Mouse (Mus musculus): ENCODE measurements at regions not wholly inside any gene's neighbourhood (a gene's known extent, or its start where the extent isn't known, plus 50 kb on each side); places are given as distances from the start of the nearest gene placed in this dataset.

- ATAC-seq (ENCODE audit: extremely low read depth, insufficient number of reproducible peaks, low FRiP score, poor library complexity, severe bottlenecking): no peak
These were observed 162.9 kb upstream of the Cdh5 start for GRCm38 (mm10) chr8:103938283-103939230.

GRCm38 (mm10) chr8:103940958-103941532, 160.4 kb upstream of the Cdh5 start:
- ATAC-seq (ENCODE audit: extremely low read depth, insufficient number of reproducible peaks, low FRiP score, poor library complexity, severe bottlenecking): no peak

GRCm38 (mm10) chr8:103948474-103948873, 153.0 kb upstream of the Cdh5 start:
- no peak for ATAC-seq (ENCODE audit: extremely low read depth, insufficient number of reproducible peaks, low FRiP score, poor library complexity, severe bottlenecking)

- ATAC-seq (ENCODE audit: extremely low read depth, insufficient number of reproducible peaks, low FRiP score, poor library complexity, severe bottlenecking): no peak
These were observed 151.0 kb upstream of the Cdh5 start for GRCm38 (mm10) chr8:103950460-103950859.

DNA sequence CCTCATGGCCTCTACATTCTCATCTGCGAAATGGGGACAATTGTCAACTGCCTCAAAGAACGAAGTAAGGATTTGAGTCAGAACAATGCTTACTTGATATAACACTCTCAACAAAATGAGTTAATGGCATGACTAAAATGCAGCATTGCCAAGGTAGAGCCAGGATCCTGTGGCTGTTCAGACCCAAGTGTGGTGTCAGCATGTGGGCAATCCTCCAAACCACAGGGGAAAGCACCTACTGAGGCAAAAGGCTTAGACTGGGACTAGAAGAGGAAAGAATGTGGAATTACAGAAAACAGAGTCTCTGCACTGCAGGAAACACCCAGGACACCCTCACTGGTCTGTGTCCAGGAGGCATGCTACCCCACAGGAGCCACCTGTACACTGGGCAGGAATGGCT, 147.8 kb upstream of the Cdh5 start:
- no peak for ATAC-seq (ENCODE audit: extremely low read depth, insufficient number of reproducible peaks, low FRiP score, poor library complexity, severe bottlenecking)

DNA sequence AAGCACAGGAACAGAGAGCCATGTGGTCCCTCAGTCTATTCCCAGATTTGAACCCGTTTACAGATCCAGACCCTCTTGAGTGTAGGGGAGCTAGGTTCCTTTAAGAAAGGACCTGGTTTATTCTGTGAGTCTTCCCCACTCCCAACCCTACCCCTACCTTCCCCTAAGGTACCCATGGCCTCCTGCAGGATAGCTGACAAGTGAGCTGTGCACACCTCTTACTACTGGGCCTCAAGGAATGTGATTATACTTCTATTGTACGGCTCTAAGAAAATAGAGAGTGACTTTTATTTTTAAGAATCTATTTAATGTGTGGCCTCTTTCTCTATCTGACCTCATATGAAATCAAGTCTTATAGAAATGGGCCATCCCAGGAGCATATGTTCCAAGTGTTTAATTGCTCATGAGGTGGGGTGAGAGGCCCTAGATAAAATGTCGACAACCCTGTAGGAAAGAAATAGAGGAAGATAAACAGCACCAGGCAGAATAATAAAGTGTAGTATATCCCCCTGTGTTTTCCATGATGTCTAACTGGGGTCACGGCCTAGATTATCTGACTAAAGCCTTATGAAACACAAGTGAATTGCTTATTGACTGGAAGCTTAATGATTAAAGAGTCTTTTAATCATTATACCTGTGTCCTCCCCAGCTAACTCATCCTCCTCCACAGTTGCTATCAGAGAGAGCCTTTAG, 145.7 kb upstream of the Cdh5 start:
- ATAC-seq (ENCODE audit: extremely low read depth, insufficient number of reproducible peaks, low FRiP score, poor library complexity, severe bottlenecking): no peak

GRCm38 (mm10) chr8:103964293-103964918, 137.0 kb upstream of the Cdh5 start:
- no peak for ATAC-seq (ENCODE audit: extremely low read depth, insufficient number of reproducible peaks, low FRiP score, poor library complexity, severe bottlenecking)

DNA sequence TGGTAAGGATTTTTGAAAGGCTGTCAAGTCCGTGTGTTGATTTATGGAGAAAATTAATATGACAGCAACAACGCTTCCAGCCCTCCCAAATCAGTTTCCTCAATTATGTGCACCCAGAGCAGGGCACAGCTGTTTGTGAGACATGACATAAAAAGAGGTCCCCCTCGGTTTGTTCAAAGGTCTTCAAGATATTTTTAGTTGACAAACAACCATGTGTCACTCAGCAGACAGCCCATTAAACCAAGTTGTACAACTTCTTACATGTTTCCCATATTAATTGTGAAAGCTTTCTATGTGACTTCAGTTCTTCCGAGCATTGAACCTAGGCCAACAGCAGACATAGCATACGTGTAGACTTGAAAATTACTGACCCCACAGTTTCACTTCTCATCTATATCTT, 131.5 kb upstream of the Cdh5 start:
- ATAC-seq (ENCODE audit: extremely low read depth, insufficient number of reproducible peaks, low FRiP score, poor library complexity, severe bottlenecking): no peak

DNA sequence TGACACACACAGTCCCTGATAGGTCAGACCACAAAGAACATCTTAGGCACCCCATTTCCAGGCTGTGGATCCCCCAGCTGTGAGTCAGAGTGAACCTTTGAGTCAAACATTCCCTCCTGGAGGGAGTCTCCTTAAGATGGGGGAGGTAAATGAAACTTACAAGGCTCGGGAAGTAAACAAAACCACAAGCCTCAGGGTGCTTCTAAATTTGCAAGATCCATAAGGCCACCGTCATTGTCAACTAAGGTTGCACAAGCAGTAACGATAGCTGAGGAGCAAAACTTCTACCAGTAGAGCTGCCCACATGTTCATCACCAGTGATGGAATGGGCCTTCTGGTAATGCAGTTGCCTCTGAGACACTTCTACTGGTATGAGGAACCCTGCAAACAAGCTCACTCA, 130.9 kb upstream of the Cdh5 start:
- ATAC-seq (ENCODE audit: extremely low read depth, insufficient number of reproducible peaks, low FRiP score, poor library complexity, severe bottlenecking): no peak

DNA sequence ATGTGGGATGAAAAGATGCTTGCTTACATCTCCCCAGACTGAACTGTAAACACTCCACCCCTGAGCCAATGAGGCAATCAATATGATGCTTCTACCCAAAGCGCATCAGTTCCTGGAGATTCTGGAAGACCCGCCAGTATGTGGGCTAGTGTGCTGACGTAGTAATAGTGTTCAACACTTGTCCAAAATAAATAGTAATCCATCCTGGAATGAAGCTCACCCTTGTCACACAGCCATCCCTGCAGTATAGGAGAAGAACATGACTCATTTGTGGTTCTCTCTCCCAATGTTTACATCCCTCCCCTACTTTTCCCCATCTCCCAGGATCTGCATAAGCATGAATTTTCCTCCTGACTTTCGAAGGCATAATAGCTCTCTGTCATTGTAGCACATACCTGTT, 130.5 kb upstream of the Cdh5 start:
- ATAC-seq (ENCODE audit: extremely low read depth, insufficient number of reproducible peaks, low FRiP score, poor library complexity, severe bottlenecking): no peak

GRCm38 (mm10) chr8:103976488-103976887, 124.9 kb upstream of the Cdh5 start:
- ATAC-seq (ENCODE audit: extremely low read depth, insufficient number of reproducible peaks, low FRiP score, poor library complexity, severe bottlenecking): no peak

- no peak for ATAC-seq (ENCODE audit: extremely low read depth, insufficient number of reproducible peaks, low FRiP score, poor library complexity, severe bottlenecking)
These were observed 122.5 kb upstream of the Cdh5 start for GRCm38 (mm10) chr8:103978948-103979347.

GRCm38 (mm10) chr8:103983860-103984594, 117.4 kb upstream of the Cdh5 start:
- ATAC-seq (ENCODE audit: extremely low read depth, insufficient number of reproducible peaks, low FRiP score, poor library complexity, severe bottlenecking): no peak

GRCm38 (mm10) chr8:103985640-103986039, 115.8 kb upstream of the Cdh5 start:
- ATAC-seq (ENCODE audit: extremely low read depth, insufficient number of reproducible peaks, low FRiP score, poor library complexity, severe bottlenecking): no peak

GRCm38 (mm10) chr8:103993897-103994296, 107.5 kb upstream of the Cdh5 start:
- ATAC-seq (ENCODE audit: extremely low read depth, insufficient number of reproducible peaks, low FRiP score, poor library complexity, severe bottlenecking): no peak

DNA sequence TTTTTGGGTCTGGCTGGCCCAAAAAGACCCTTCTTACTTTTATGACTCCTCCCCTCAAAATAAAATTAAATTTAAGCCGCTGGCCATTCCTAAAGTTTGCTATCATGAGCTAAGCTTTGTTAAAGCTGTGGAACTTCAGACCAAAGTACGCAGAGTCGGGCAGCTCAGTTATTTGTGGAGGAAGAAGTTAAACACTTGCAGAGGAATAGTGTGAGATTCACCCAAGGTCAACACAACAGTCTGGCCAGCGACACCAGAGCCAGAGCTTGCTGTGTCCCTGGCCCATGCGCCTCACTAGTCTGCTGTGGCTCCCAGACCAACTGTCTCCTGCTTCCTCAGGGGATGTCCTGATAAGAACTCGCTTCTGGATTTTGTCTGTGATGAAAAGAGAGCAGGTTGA, 103.3 kb upstream of the Cdh5 start:
- no peak for ATAC-seq (ENCODE audit: extremely low read depth, insufficient number of reproducible peaks, low FRiP score, poor library complexity, severe bottlenecking)

- ATAC-seq (ENCODE audit: extremely low read depth, insufficient number of reproducible peaks, low FRiP score, poor library complexity, severe bottlenecking): no peak
These were observed 94.2 kb upstream of the Cdh5 start for GRCm38 (mm10) chr8:104007209-104007608.

DNA sequence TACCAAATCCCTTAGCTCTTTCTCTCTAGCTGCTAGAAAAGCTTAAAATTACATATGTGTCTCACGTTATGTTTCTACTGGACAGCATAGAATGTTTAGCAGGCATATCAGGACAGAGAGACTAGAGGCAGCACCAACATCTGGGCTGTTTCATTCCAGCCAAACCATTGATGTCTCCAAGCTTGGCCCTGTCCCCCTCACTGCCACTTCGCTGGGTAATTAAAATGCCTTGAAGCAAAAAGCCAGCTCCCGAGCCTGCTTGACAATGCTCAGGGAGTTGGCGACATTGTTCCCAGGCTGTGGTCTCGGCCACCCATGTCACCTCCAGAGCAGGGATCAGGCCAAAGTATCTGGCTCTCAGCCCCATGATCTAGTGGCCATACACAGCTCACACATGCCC, 92.7 kb upstream of the Cdh5 start:
- ATAC-seq (ENCODE audit: extremely low read depth, insufficient number of reproducible peaks, low FRiP score, poor library complexity, severe bottlenecking): no peak

GRCm38 (mm10) chr8:104009306-104009705, 92.1 kb upstream of the Cdh5 start:
- no peak for ATAC-seq (ENCODE audit: extremely low read depth, insufficient number of reproducible peaks, low FRiP score, poor library complexity, severe bottlenecking)
